Mouse (Mus musculus) E14TG2a.4 (cell line): ENCODE data around the gene Tcp11.

Experiments used
- CTCF ChIP-seq: conservative IDR thresholded peaks from 2 replicates; pipeline ENCODE4 v1.5.1; 2014; ENCODE audit warnings: low read length
- NANOG ChIP-seq: IDR thresholded peaks from 2 replicates; pipeline ENCODE4 v1.6.1; 2014; ENCODE audit warnings: borderline replicate concordance, low read length, mixed read lengths
- POU5F1 ChIP-seq: IDR thresholded peaks from 2 replicates; pipeline ENCODE4 v1.6.1; 2014; ENCODE audit warnings: low read length, borderline replicate concordance

DNA sequence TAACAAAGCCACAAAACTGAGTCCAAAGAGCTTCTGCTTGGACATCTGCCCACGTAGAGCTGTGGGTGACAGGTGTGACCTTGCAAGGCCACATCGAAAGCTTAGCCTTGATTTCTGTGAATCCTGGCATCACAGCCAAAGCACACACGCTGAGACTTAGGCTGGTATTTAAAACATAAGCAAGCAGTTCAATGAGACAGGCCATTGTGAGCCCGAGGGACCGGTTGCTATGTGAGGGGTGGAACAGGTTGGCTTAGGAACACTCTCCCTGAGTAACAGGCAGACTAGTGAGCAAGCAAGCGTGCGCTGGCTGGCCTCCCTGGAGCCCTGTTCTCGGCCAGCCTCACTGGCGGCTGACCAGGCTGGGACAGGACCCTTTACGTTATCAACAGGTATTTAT lies 58.5 kb downstream of the Tcp11 start:
- TF ChIP-seq CTCF (no peak), NANOG (no peak), POU5F1 (no peak)
